Mouse (Mus musculus) embryonic facial prominence, embryonic 13.5 days (tissue): ENCODE data around the gene Tmprss9. TPM values are rescaled to one million over a fixed set of nuclear protein-coding genes. Genes with fewer than 3 reads are reported as not detected.
A peak's percentile ranks its signal among the peaks of the same experiment; 100 is the strongest.
"Not testable (repeated sequence)": the region's sequence is repeated elsewhere in the genome, so short reads cannot be mapped to it uniquely, and the experiment has no call there.

ENCODE experiments used
- ATAC-seq: fragments of 200-750 bp; cut with Nextera tagmentation; 2 replicates; pipeline ENCODE4 v1.8.0; 2017; ENCODE audit warnings: low read depth; ENCODE audit not compliant: insufficient number of reproducible peaks, insufficient read depth, low FRiP score, low TSS enrichment
- H3K27ac ChIP-seq: fragments of 300-500 bp; sonication (generic); 2 replicates; pipeline ENCODE4 v1.5.1; 2015; ENCODE audit warnings: moderate library complexity, mild to moderate bottlenecking, inconsistent platforms
- H3K27me3 ChIP-seq: fragments of 300-500 bp; sonication (generic); 2 replicates; pipeline ENCODE4 v1.6.1; 2015; ENCODE audit warnings: mild to moderate bottlenecking, inconsistent platforms
- H3K36me3 ChIP-seq: fragments of 300-500 bp; sonication (generic); 2 replicates; pipeline ENCODE4 v1.6.1; 2015; ENCODE audit warnings: mild to moderate bottlenecking, inconsistent platforms
- H3K4me1 ChIP-seq: fragments of 300-500 bp; sonication (generic); 2 replicates; pipeline ENCODE4 v1.6.1; 2015; ENCODE audit warnings: inconsistent platforms
- H3K4me2 ChIP-seq: fragments of 300-500 bp; sonication (generic); 2 replicates; pipeline ENCODE4 v1.6.1; 2015; ENCODE audit warnings: moderate library complexity, mild to moderate bottlenecking, inconsistent platforms
- H3K4me3 ChIP-seq: fragments of 300-500 bp; sonication (generic); 2 replicates; pipeline ENCODE4 v1.5.1; 2015; ENCODE audit warnings: mild to moderate bottlenecking, inconsistent platforms
- H3K9ac ChIP-seq: fragments of 300-500 bp; sonication (generic); 2 replicates; pipeline ENCODE4 v1.6.1; 2015; ENCODE audit warnings: mild to moderate bottlenecking, inconsistent platforms
- H3K9me3 ChIP-seq: fragments of 300-500 bp; sonication (generic); 2 replicates; pipeline ENCODE4 v1.6.1; 2016; ENCODE audit warnings: inconsistent platforms
- WGBS: fragments of 180-500 bp; shearing (Covaris S2); methylation state at CpG from one replicate; pipeline ENCODE4 v1.1.7; 2015; ENCODE audit warnings: mixed read lengths; 5-methylcytosine and 5-hydroxymethylcytosine counted together
- polyA plus RNA-seq: library from polyadenylated mRNA; unstranded; fragments of >200 nt; fragmentation: Nextera tagmentation; extraction: Ambion mirVana; gene quantifications from 2 replicates; pipeline ENCODE4 v1.2.1, GENCODE M21; 2015

Gene Tmprss9
- not detected in 2 replicates for polyA plus RNA-seq

GRCm38 (mm10) chr10:80871581-80871980 lies at the start of gene Tmprss9:
Tmprss9 (plus strand) TSS chr10:80871848.
- Histone ChIP-seq H3K4me3 (no peak within 1 kb of the TSS), H3K9me3 (no peaks in the 10 kb centered on the region), H3K4me2 (no peak within 1 kb of the TSS), H3K4me1 (no peaks in the 10 kb centered on the region), H3K36me3 (peaks cover 23% of the 10 kb centered on the region), H3K27me3 (0 out of 2 replicates have a peak, but pooled peaks cover 5% of the 10 kb centered on the region), H3K9ac (no peak within 1 kb of the TSS), H3K27ac (no peak within 1 kb of the TSS)
- WGBS: 20% methylated on average over 9 of the region's 9 CpGs
- ATAC-seq: no peak

GRCm38 (mm10) chr10:80821991-80822390 lies 49.7 kb upstream of the Tmprss9 start:
- H3K4me1 ChIP-seq: no peaks in the 10 kb centered on the region
- no peaks in the 10 kb centered on the region for H3K27me3 ChIP-seq
- WGBS: 41% methylated on average over 2 of the region's 2 CpGs
- no peak overlapping the region for H3K9ac ChIP-seq
- no peak overlapping the region for H3K4me2 ChIP-seq
- H3K36me3 ChIP-seq: no peaks in the 10 kb centered on the region
- no peak overlapping the region for H3K4me3 ChIP-seq
- no peak for ATAC-seq
- H3K9me3 ChIP-seq: no peaks in the 10 kb centered on the region
- no peak overlapping the region for H3K27ac ChIP-seq

GRCm38 (mm10) chr10:80822528-80822927 lies 49.1 kb upstream of the Tmprss9 start:
- no peak overlapping the region for H3K4me3 ChIP-seq
- H3K4me1 ChIP-seq: peaks cover 2% of the 10 kb centered on the region
- H3K27me3 ChIP-seq: no peaks in the 10 kb centered on the region
- H3K4me2 ChIP-seq: no peak overlapping the region
- H3K9ac ChIP-seq: no peak overlapping the region
- H3K36me3 ChIP-seq: no peaks in the 10 kb centered on the region
- no peaks in the 10 kb centered on the region for H3K9me3 ChIP-seq
- no peak overlapping the region for H3K27ac ChIP-seq
- ATAC-seq: no peak
- 93% methylated on average over 5 of the region's 5 CpGs for WGBS

GRCm38 (mm10) chr10:80823316-80823715 lies 48.3 kb upstream of the Tmprss9 start:
- no peak for ATAC-seq

GRCm38 (mm10) chr10:80823847-80824643 lies 47.6 kb upstream of the Tmprss9 start:
- no peak for ATAC-seq
- Histone ChIP-seq H3K36me3 (peaks cover 6% of the 10 kb centered on the region), H3K4me3 (no peak overlapping the region), H3K4me1 (peaks cover 13% of the 10 kb centered on the region), H3K27me3 (no peaks in the 10 kb centered on the region), H3K9ac (no peak overlapping the region), H3K4me2 (no peak overlapping the region), H3K27ac (no peak overlapping the region), H3K9me3 (no peaks in the 10 kb centered on the region)
- 66% methylated on average over 8 of the region's 8 CpGs for WGBS

More at GRCm38 (mm10) chr10:80823316-80823715, 48.3 kb upstream of the Tmprss9 start:
- Histone ChIP-seq H3K27ac (no peak overlapping the region), H3K27me3 (no peaks in the 10 kb centered on the region), H3K4me2 (no peak overlapping the region), H3K36me3 (peaks cover 2% of the 10 kb centered on the region), H3K9ac (no peak overlapping the region), H3K4me1 (peaks cover 10% of the 10 kb centered on the region), H3K9me3 (no peaks in the 10 kb centered on the region), H3K4me3 (no peak overlapping the region)
- 82% methylated on average over 1 of the region's 1 CpGs for WGBS

- no peak overlapping the region for H3K27ac ChIP-seq
- H3K36me3 ChIP-seq: peaks cover 14% of the 10 kb centered on the region
- no peak overlapping the region for H3K9ac ChIP-seq
- H3K4me1 ChIP-seq: peaks cover 21% of the 10 kb centered on the region
- no peak overlapping the region for H3K4me2 ChIP-seq
- ATAC-seq: no peak
- WGBS: 71% methylated on average over 2 of the region's 2 CpGs
- no peak overlapping the region for H3K4me3 ChIP-seq
- H3K9me3 ChIP-seq: no peaks in the 10 kb centered on the region
- no peaks in the 10 kb centered on the region for H3K27me3 ChIP-seq
Observed at GRCm38 (mm10) chr10:80824827-80825226, 46.8 kb upstream of the Tmprss9 start.

- Histone ChIP-seq H3K4me2 (peak within 1 kb of the TSS; percentile 99), H3K27me3 (no peaks in the 10 kb centered on the region), H3K9ac (peak within 1 kb of the TSS; percentile 95), H3K4me3 (peak within 1 kb of the TSS; percentile 78), H3K4me1 (peaks cover 37% of the 10 kb centered on the region), H3K9me3 (no peaks in the 10 kb centered on the region), H3K36me3 (peaks cover 27% of the 10 kb centered on the region), H3K27ac (peak within 1 kb of the TSS; percentile 86)
- WGBS: under 1% methylated on average over 81 of the region's 82 CpGs
- peak; percentile 97 for ATAC-seq
Observed at GRCm38 (mm10) chr10:80826151-80827062, 45.2 kb upstream of the Tmprss9 start, which contains the start of gene Oaz1. Oaz1 (plus strand) TSS chr10:80826656.

- peak overlapping the region; percentile 86; the same call in 1 of the 2 replicates for H3K27ac ChIP-seq
- ATAC-seq: no peak
- peaks cover 28% of the 10 kb centered on the region for H3K36me3 ChIP-seq
- peaks cover 38% of the 10 kb centered on the region for H3K4me1 ChIP-seq
- peak overlapping the region; percentile 78 for H3K4me3 ChIP-seq
- no peaks in the 10 kb centered on the region for H3K27me3 ChIP-seq
- H3K9ac ChIP-seq: peak overlapping the region; percentile 95
- H3K9me3 ChIP-seq: no peaks in the 10 kb centered on the region
- peak overlapping the region; percentile 99 for H3K4me2 ChIP-seq
- WGBS: 7% methylated on average over 29 of the region's 29 CpGs
Observed at GRCm38 (mm10) chr10:80827063-80827869, 44.4 kb upstream of the Tmprss9 start.

- 72% methylated on average over 10 of the region's 10 CpGs for WGBS
- peaks cover 38% of the 10 kb centered on the region for H3K4me1 ChIP-seq
- ATAC-seq: no peak
- H3K9ac ChIP-seq: peak overlapping the region; percentile 95
- H3K4me3 ChIP-seq: peak overlapping the region; percentile 78
- peaks cover 31% of the 10 kb centered on the region for H3K36me3 ChIP-seq
- peak overlapping the region; percentile 8; the same call in 1 of the 2 replicates for H3K27ac ChIP-seq
- H3K9me3 ChIP-seq: no peaks in the 10 kb centered on the region
- no peaks in the 10 kb centered on the region for H3K27me3 ChIP-seq
- H3K4me2 ChIP-seq: peak overlapping the region; percentile 99
Observed at GRCm38 (mm10) chr10:80827870-80828420, 43.7 kb upstream of the Tmprss9 start.

- Histone ChIP-seq H3K4me1 (peaks cover 38% of the 10 kb centered on the region), H3K36me3 (peaks cover 31% of the 10 kb centered on the region), H3K4me3 (peak overlapping the region; percentile 78), H3K4me2 (peak overlapping the region; percentile 99)
- not testable (repeated sequence) for H3K9me3 ChIP-seq, H3K27me3 ChIP-seq, H3K9ac ChIP-seq, ATAC-seq, H3K27ac ChIP-seq
- 82% methylated on average over 9 of the region's 9 CpGs for WGBS
Observed at GRCm38 (mm10) chr10:80828587-80828986, 43.1 kb upstream of the Tmprss9 start.
